ENCODE assay signal across 30 mouse cellular contexts in genomic region chr3:133554552-133555067, GRCm38 (mm10).
"Had no signal": no experiment of that assay in that cellular context is flagged by ENCODE, and none has a peak within 500 bp of the region (broad histone marks: within the 10 kb centered on the region; RNA-seq: fewer than 3 reads in every experiment).

No protein-coding gene starts in this region.

- H3K4me2 ChIP-seq: limb, embryonic 12.5 days; limb, embryonic 13.5 days; limb, embryonic 15.5 days; liver, embryonic 11.5 days; liver, embryonic 12.5 days; liver, embryonic 13.5 days; liver, embryonic 15.5 days; lung, embryonic 14.5 days; lung, embryonic 15.5 days; midbrain, embryonic 12.5 days; midbrain, embryonic 13.5 days; midbrain, embryonic 15.5 days had no signal

- H3K36me3 ChIP-seq: limb, embryonic 10.5 days; limb, embryonic 12.5 days; limb, embryonic 13.5 days; limb, embryonic 15.5 days; liver, embryonic 12.5 days; liver, embryonic 13.5 days; liver, embryonic 15.5 days; lung, embryonic 15.5 days; midbrain, embryonic 10.5 days; midbrain, embryonic 12.5 days; midbrain, embryonic 13.5 days; midbrain, embryonic 15.5 days had no signal

- H3K4me3 ChIP-seq: left cerebral cortex, adult 2 months; limb, embryonic 10.5 days; limb, embryonic 12.5 days; limb, embryonic 13.5 days; limb, embryonic 15.5 days; liver, embryonic 12.5 days; liver, embryonic 13.5 days; liver, embryonic 15.5 days; lung, embryonic 15.5 days; megakaryocyte, embryonic 14.5 days; midbrain, embryonic 10.5 days; midbrain, embryonic 12.5 days; midbrain, embryonic 13.5 days; midbrain, embryonic 15.5 days; myocyte had no signal

- H3K9ac ChIP-seq: limb, embryonic 12.5 days; limb, embryonic 13.5 days; limb, embryonic 15.5 days; liver, embryonic 12.5 days; liver, embryonic 13.5 days; liver, embryonic 14.5 days; liver, embryonic 15.5 days; liver, postnatal 0 days; lung, embryonic 14.5 days; lung, embryonic 15.5 days; midbrain, embryonic 12.5 days; midbrain, embryonic 13.5 days; midbrain, embryonic 15.5 days had no signal

- H3K27me3 ChIP-seq: limb, embryonic 12.5 days; limb, embryonic 13.5 days; limb, embryonic 15.5 days; liver, embryonic 12.5 days; liver, embryonic 13.5 days; liver, embryonic 15.5 days; lung, embryonic 15.5 days; megakaryocyte, embryonic 14.5 days; midbrain, embryonic 12.5 days; midbrain, embryonic 13.5 days; midbrain, embryonic 15.5 days had no signal

- ATAC-seq: liver, embryonic 12.5 days; liver, postnatal 0 days; lung, postnatal 0 days; midbrain, embryonic 13.5 days; midbrain, embryonic 15.5 days had no signal

- DNase-seq: left cerebral cortex, postnatal 4 days; liver; liver, embryonic 13.5 days; liver, postnatal 0 days; lung, adult 18-20 months; lung, adult 2 months; lung, embryonic 14.5 days; lung, postnatal 10 days; lung, postnatal 14 days; lung, postnatal 36 days; lung, postnatal 4 days; midbrain, embryonic 14.5 days had no signal

- H3K27ac ChIP-seq: left cerebral cortex, adult 2 months; limb, embryonic 10.5 days; limb, embryonic 12.5 days; limb, embryonic 13.5 days; limb, embryonic 15.5 days; liver, embryonic 12.5 days; liver, embryonic 13.5 days; liver, embryonic 14.5 days; liver, embryonic 15.5 days; lung, embryonic 15.5 days; macrophage; midbrain, embryonic 10.5 days; midbrain, embryonic 12.5 days; midbrain, embryonic 13.5 days; midbrain, embryonic 15.5 days had no signal

- H3K4me1 ChIP-seq: limb, embryonic 10.5 days; limb, embryonic 12.5 days; limb, embryonic 15.5 days; midbrain, embryonic 10.5 days; midbrain, embryonic 12.5 days; midbrain, embryonic 13.5 days; midbrain, embryonic 15.5 days had no signal

- H3K9me3 ChIP-seq: limb, embryonic 10.5 days; limb, embryonic 12.5 days; limb, embryonic 13.5 days; limb, embryonic 15.5 days; liver, embryonic 12.5 days; liver, embryonic 13.5 days; liver, embryonic 15.5 days; lung, embryonic 15.5 days; megakaryocyte, embryonic 14.5 days; midbrain, embryonic 10.5 days; midbrain, embryonic 12.5 days; midbrain, embryonic 13.5 days; midbrain, embryonic 15.5 days had no signal
